Mouse (Mus musculus): ENCODE data around the gene Sh3tc1.

Sh3tc1 gene

DNA sequence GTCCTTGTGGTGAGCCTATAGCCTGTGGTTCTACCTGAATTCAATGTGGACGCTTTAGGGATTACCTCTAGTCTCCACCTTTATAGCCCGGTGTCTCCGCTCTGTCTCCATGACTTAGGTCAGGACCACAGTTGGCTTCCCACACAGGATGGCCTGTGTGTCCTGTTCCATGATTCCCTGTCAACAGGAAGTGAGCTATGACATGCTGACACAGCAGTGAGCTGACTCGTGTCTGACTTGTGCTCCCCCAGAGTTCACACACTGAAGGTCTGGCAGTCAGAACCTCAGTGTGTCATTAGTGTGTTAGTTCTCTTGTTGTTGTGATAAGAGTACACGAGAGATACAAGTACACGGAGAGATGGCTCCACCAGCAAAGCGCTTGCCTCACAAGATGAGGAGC lies 11.2 kb upstream of the Sh3tc1 start:
- DNase-seq, result no peak

DNA sequence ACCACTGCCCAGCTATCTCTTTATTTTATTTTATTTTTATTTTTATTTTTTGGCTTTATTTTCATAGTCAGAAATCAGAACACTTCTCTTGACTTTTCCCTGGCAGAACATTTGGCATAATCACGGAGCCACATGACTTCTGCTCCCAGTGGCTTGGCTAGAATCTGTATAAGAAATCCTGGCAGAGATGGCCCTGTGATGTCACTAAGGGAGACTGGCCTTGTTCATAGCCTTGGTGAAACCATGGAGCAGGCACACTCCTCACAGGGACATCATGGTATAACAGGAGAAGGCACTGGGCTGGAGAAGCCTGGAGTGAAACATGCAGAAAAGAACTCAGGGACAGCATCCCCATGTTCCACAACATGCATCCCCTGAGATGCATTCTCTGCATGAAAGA lies 10.2 kb upstream of the Sh3tc1 start:
- no peak for DNase-seq

DNA sequence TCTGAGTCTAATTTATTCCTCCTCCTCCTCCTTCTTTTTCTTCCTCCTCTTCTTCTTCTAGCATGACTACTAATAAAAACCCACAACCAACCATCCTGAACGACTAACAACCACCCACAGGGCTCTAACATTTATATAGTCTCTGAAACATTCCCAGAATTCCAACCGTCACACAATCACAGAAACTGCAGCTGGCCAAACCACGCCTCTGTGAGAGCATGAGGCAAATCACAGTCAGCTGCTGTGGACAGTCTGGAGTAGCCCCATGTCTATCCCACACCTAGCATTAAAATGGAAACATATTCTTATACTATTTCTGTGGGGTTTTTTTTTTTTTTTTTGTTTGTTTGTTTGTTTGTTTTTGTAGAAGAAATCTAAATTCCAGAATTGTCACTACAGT lies 9.6 kb upstream of the Sh3tc1 start:
- DNase-seq, result no peak

GRCm38 (mm10) chr5:35746910-35747309 lies 7.1 kb upstream of the Sh3tc1 start:
- peak; percentile 48 to 64 for DNase-seq

GRCm38 (mm10) chr5:35745406-35745805 lies 5.6 kb upstream of the Sh3tc1 start:
- no peak for DNase-seq

GRCm38 (mm10) chr5:35743990-35744722 lies 4.4 kb upstream of the Sh3tc1 start:
- no peak for DNase-seq

GRCm38 (mm10) chr5:35743238-35743951 lies 3.6 kb upstream of the Sh3tc1 start:
- no peak for DNase-seq

DNA sequence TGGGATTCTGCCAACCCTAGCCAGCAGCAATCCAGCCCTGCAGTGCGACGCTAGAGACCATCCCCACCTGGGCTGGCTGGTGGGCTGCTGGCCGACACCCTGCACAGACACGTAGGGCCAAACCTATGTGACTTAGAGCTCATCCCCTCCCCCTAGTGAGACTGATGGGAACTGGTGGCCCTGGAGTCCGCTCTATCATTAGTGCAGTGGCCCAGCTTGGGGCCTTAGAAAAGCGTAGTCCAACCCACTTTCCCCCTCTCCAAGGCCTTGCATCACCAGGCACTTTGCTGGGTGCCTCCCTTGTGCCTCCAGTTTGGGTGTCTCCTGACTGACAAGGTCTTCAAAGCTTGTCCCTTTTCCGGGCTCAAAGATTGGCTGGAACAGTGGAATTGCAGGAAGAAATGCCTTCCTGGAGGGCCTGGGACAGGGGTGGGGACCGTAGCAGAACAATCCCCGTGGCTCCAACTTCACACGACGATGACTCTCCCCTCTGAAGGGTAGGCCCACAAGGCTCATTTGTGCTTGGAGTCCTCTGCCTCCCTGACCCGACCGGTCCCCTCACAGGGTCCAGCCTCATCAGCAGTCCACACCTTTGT lies 1.5 kb upstream of the Sh3tc1 start:
- DNase-seq, result no peak

GRCm38 (mm10) chr5:35740716-35741115 lies 929 bp upstream of the Sh3tc1 start:
- DNase-seq, result no peak

- DNase-seq, result no peak
These were observed 782 bp downstream of the Sh3tc1 start for GRCm38 (mm10) chr5:35739005-35739404.

- DNase-seq, result no peak
These were observed 2.4 kb downstream of the Sh3tc1 start for GRCm38 (mm10) chr5:35737231-35737901.

DNA sequence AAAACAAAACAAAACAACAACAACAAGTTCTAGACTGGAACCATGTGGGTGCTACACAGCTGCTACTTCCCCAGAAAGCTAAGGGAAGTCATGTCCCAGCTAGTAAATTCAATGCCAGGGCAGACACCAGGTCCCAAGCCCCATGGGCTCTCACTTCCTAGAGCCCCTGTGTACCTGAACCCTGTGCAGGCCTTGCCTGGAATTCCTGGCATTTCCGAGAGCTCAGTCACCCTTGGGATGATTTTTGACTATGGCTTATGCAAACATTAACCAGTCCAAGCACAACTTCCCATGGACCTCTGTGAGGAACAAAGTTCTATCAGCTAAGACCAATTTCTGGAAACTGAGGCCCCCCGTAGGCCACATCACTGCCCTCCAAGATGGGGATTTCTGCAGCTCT lies 6.3 kb downstream of the Sh3tc1 start:
- DNase-seq, result no peak

DNA sequence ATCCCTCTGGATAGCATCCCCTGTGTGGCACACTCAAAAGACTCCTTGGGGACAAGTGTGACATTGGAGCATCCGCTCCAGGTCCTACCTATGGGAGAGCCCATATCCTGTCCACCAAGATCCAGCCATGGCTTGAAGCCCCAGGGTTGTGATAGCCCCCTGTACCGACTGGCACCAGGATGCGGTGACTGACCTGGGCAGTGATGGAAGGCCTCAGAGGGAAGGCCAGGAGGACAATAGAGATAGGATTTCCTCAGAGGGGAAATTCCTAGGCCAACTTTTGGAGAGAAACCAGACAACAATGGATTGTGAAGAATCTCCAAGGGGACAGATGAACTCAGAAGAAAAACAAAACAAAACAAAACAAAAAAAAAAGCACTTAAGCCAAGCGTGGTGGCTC lies 8.8 kb downstream of the Sh3tc1 start:
- DNase-seq, result no peak

DNA sequence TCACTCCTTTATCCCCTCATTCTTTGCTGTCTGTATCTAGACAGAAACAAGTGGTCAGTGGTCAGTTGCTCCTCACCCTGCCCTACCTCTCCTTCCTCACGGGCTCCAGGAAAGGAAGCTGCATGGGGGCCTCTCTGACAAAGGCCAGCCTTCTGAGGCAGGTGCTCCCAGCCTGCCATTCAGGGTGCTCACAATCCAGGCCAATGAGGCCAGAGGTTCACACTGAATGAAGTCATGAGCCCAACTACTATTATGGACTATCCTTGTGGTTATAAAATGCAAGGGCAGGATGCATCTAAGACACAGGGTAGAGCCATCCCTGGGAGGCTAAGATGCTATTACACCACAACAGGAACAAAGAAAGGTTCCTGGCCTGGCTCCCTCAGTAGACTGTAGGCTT lies 9.2 kb downstream of the Sh3tc1 start:
- no peak for DNase-seq

GRCm38 (mm10) chr5:35729844-35730243 lies 9.9 kb downstream of the Sh3tc1 start:
- DNase-seq, result no peak

DNA sequence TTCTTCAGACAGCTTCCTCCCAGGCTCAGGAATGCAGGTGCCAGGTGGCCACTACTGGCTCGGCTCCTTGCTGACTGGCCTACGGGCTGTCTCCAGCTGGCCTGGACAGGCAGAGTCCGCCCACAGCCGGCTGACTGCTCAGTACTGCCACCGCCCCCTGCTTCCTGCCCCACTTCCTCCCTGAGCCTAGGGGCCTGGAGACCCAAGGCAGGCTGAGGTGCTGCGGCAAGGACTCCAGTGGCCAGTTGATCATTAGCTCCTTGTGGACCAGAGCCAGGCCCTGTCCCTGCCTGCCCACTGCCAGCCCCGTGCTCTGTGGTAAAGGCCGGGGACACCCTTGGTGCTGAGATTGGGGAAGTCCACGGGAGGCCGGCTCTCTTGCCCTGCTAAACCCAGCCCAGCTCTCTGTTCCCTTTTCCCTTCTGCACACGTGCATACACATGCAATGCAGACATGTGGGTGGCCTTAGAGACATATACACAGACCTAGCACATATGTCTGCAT lies 10.8 kb downstream of the Sh3tc1 start:
- peak; percentile 47 to 49 for DNase-seq

GRCm38 (mm10) chr5:35728344-35728956 lies 11.3 kb downstream of the Sh3tc1 start:
- no peak for DNase-seq

GRCm38 (mm10) chr5:35727447-35727846 lies 12.3 kb downstream of the Sh3tc1 start:
- no peak for DNase-seq

DNA sequence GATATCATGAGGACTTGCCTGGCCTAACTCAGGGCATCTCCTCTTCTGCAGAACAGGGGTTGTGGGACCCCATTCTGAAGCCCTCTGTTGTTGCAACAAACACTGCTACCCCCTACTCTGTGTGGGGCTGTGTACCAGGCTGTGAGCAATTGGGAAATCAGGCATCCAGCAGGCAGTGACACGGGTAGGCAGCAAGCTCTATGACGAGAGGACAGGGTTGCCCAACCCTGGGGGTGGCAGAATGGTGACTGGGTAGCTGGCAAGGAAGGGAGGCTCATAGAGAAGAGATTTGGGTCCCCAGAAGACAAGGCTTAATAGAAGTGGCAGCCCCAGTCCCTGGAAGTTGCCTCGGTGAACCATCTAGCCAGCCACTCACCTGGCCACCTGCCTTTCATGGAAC lies 13.9 kb downstream of the Sh3tc1 start:
- DNase-seq, result no peak

DNA sequence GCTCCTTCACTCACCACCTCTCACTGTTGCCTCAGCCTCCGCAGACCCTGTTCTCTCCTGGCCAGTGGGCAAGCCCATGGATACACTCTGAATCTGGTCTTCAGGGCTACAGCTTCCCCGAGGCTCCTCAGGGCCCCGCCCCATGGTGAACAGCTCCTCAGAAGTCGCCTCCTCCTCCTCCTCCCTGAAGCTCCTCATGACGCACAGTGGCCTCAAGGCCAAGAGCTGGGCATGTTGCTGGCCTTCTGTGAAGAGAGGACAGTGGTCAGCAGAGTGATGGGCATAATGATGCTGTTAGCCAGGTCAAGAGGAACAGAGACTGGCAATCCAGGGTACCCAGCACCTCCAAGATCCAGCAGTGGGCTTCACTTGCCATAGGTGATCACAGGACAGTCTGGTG lies 15.9 kb downstream of the Sh3tc1 start:
- DNase-seq, result no peak

- DNase-seq, result no peak
These were observed 17.1 kb downstream of the Sh3tc1 start for GRCm38 (mm10) chr5:35722654-35723053.

DNA sequence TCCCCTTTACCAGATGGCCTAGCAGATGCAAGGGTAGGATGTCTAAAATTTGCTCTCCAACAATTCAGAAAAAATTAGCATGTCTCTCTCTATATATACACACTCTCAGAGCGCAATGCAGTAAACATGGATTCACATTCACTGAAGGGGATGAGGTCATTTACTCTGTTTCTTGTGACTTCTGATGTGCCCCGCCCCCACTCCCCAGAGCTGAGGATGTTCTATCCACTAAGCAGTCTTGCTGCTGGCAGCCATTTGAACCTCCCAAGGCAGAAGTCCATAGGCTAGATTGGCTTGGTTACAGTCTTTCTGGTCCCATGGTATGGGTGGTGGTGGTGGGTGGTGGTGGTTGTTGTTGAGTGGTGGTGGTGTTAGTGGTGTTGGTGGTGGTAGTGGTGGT lies 17.9 kb downstream of the Sh3tc1 start:
- DNase-seq, result no peak

GRCm38 (mm10) chr5:35719880-35720279 lies 19.9 kb downstream of the Sh3tc1 start:
- no peak for DNase-seq

Data from thymus, postnatal 36 days (tissue).